Mouse (Mus musculus) kidney, postnatal 36 days (tissue): ENCODE measurements at regions not wholly inside any gene's neighbourhood (a gene's known extent, or its start where the extent isn't known, plus 50 kb on each side); places are given as distances from the start of the nearest gene placed in this dataset.

Source experiments
- DNase-seq, 2 experiments: peaks; one replicate each; pipeline ENCODE4 v3.0.0; 2021 to 2022; ENCODE audit warnings: mixed read lengths in 2 of 2

- DNase-seq = no peak
These were observed 77.2 kb upstream of the Cxcr4 start for GRCm38 (mm10) chr1:128669241-128669666.

GRCm38 (mm10) chr1:128668718-128669117, 76.6 kb upstream of the Cxcr4 start:
- DNase-seq = no peak

- no peak for DNase-seq
These were observed 75.1 kb upstream of the Cxcr4 start for GRCm38 (mm10) chr1:128667121-128667762.

DNA sequence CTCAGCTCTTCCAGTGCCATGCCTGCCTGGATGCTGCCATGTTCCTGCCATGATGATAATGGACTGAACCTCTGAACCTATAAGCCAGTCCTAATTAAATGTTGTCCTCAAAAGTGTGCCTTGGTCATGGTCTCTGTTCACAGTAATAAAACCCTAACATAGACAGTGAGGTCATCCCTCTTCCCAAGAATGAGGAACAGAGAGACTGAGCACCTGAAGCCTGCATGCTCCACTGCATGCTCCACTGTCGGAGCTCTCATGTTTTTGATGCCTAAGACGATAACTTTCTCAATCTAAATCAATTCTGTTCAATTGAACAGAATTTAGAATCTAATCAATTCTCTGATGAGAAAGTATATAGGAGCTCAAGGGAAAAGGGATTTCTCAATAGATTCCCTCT, 71.1 kb upstream of the Cxcr4 start:
- no peak for DNase-seq

- DNase-seq = no peak
These were observed 67.8 kb upstream of the Cxcr4 start for GRCm38 (mm10) chr1:128659857-128660256.

DNA sequence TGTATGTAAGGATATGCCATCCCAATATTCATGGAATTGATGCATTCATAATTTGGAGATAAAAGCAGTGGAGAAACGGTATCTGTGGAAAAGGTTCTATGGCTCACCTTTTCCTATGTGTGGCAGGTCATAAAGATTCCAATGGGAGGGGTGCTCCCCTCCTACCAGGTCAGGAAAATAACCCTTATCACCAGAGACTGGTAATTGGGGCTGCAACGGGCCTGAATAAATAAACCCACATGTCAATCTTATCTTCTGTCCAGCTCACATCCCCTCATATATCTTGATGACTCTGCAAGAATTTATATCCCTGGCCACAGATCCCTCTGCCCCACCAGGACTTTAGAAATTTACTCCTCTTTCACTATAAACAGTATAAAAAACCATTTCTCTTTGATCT, 66.7 kb upstream of the Cxcr4 start:
- no peak for DNase-seq

DNA sequence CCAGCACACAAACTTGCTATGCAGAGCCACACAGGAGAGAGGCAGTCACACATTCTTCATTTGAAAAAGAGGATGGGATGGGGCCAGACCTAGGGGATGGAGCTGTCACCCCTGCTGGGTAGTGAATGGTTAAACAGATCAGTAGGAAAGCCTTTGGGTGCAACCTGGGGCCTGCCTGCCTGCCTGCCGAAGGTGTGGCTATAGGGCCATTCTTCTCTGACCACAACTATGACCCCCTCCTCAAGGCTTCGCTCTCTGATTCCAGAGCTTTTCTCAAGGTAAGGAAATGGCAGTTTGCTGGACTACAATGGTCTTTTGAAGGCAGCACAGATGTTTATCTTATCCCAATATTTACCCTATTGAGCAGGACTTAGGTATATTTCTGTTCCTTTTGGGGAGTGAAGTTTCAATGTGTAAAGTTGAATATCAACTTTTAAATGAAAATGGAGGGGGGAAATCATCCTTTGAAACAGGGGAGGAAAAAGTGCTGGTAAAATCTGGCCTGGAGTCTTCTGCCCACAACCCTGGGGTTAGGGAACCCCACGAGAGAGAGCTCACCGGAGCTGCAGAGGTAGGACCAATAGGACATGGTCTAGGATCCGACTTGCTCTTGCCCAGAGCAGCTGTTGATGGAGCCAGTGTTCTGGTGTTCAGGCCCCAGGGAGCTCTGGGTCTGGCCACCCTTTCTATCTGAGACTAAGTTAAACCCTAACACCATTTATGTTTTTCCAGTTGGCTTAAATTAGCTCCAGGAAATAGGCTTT, 62.2 kb upstream of the Cxcr4 start:
- no peak for DNase-seq

- DNase-seq = no peak
These were observed 58.5 kb upstream of the Cxcr4 start for GRCm38 (mm10) chr1:128650596-128650995.

- no peak for DNase-seq
These were observed 57.5 kb upstream of the Cxcr4 start for GRCm38 (mm10) chr1:128649490-128650178.

GRCm38 (mm10) chr1:128643316-128643776, 51.3 kb upstream of the Cxcr4 start:
- DNase-seq = no peak

DNA sequence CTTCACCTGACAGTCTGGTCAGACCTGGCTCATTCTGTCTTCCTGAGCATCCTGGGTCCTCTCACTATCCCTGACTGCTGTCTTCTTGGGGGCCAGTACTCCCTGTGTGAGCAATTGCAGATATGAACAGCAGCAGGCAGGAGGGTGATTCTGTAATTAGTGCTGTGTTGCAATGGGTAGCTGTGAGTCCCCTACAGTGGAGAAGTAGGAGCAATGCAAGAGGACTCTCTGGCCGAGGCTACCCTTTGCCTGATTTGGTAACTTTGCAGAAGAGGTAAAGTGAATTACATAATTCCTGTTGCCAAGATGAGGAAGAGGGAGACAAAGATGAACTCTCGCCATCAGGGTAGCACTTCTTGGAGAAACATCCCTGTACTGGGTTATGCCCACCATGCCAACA, 50.1 kb upstream of the Cxcr4 start:
- no peak for DNase-seq
